Mouse (Mus musculus) myocyte (in vitro differentiated cells): ENCODE measurements at regions not wholly inside any gene's neighbourhood (a gene's known extent, or its start where the extent isn't known, plus 50 kb on each side); places are given as distances from the start of the nearest gene placed in this dataset.

ENCODE experiments used
- H3K27me3 ChIP-seq: one replicate; pipeline ENCODE4 v1.6.1; 2011; ENCODE audit not compliant: control insufficient read depth, insufficient read depth, insufficient read length
- H3K36me3 ChIP-seq: one replicate; pipeline ENCODE4 v1.6.1; 2011; ENCODE audit not compliant: control insufficient read depth, insufficient read depth
- H3K4me2 ChIP-seq: one replicate; pipeline ENCODE4 v1.6.1; 2011; ENCODE audit warnings: low read depth, control low read depth
- H3K4me3 ChIP-seq: one replicate; pipeline ENCODE4 v1.5.1; 2011; ENCODE audit warnings: mild to moderate bottlenecking, control low read depth, moderate library complexity
- H3K79me2 ChIP-seq: one replicate; pipeline ENCODE4 v1.6.1; 2011; ENCODE audit not compliant: control insufficient read depth, insufficient read depth
- H3ac ChIP-seq: one replicate; pipeline ENCODE4 v1.6.1; 2011; ENCODE audit not compliant: control insufficient read depth, insufficient read length
- CEBPB ChIP-seq: IDR thresholded peaks from 2 replicates; pipeline ENCODE4 v1.6.1; 2011; ENCODE audit warnings: mild to moderate bottlenecking, moderate library complexity; ENCODE audit not compliant: poor library complexity, insufficient read depth, severe bottlenecking
- E2F4 ChIP-seq: IDR thresholded peaks from one replicate; pipeline ENCODE4 v1.6.1; 2011; ENCODE audit warnings: mild to moderate bottlenecking, control low read depth, moderate library complexity; ENCODE audit not compliant: insufficient read depth
- MAX ChIP-seq: IDR thresholded peaks from one replicate; pipeline ENCODE4 v1.6.1; 2011; ENCODE audit warnings: low read depth, mild to moderate bottlenecking, control low read depth
- MYOD1 ChIP-seq, 3 experiments: IDR thresholded peaks; one replicate each; pipeline ENCODE4 v1.6.1; 2011; ENCODE audit warnings: control low read depth in 2 of 3, low read depth in 2 of 3, mild to moderate bottlenecking in 2 of 3, moderate library complexity in 1 of 3; ENCODE audit not compliant: insufficient read length in 2 of 3, control insufficient read depth in 1 of 3
- MYOG ChIP-seq, 3 experiments: IDR thresholded peaks; one replicate each; pipeline ENCODE4 v1.6.1; 2011; ENCODE audit warnings: control low read depth in 2 of 3, low read depth in 2 of 3, mild to moderate bottlenecking in 2 of 3; ENCODE audit not compliant: insufficient read length in 2 of 3, control insufficient read depth in 1 of 3, insufficient read depth in 1 of 3
- POLR2A ChIP-seq: IDR thresholded peaks from one replicate; pipeline ENCODE4 v1.6.1; 2011; ENCODE audit warnings: low read depth, mild to moderate bottlenecking, control low read depth, moderate library complexity; ENCODE audit not compliant: insufficient read length
- POLR2AphosphoS2 ChIP-seq: IDR thresholded peaks from one replicate; pipeline ENCODE4 v1.6.1; 2011; ENCODE audit warnings: low read depth, control low read depth; ENCODE audit not compliant: insufficient read length
- REST ChIP-seq: IDR thresholded peaks from one replicate; pipeline ENCODE4 v1.6.1; 2011; ENCODE audit warnings: mild to moderate bottlenecking, control low read depth, moderate library complexity; ENCODE audit not compliant: insufficient read depth, insufficient read length
- SRF ChIP-seq: IDR thresholded peaks from one replicate; pipeline ENCODE4 v1.6.1; 2011; ENCODE audit warnings: low read depth; ENCODE audit not compliant: control insufficient read depth, insufficient read length
- TCF12 ChIP-seq: IDR thresholded peaks from one replicate; pipeline ENCODE4 v1.6.1; 2011; ENCODE audit warnings: mild to moderate bottlenecking, control low read depth; ENCODE audit not compliant: poor library complexity, insufficient read depth, severe bottlenecking
- TCF3 ChIP-seq: IDR thresholded peaks from one replicate; pipeline ENCODE4 v1.6.1; 2011; ENCODE audit warnings: low read depth, control low read depth; ENCODE audit not compliant: insufficient read length
- USF1 ChIP-seq: IDR thresholded peaks from one replicate; pipeline ENCODE4 v1.6.1; 2011; ENCODE audit warnings: low read depth, mild to moderate bottlenecking, control low read depth, moderate library complexity

- Histone ChIP-seq H3K4me2 (no peak overlapping the region), H3ac (no peak overlapping the region), H3K27me3 (peaks cover 15% of the 10 kb centered on the region), H3K36me3 (no peaks in the 10 kb centered on the region), H3K4me3 (no peak overlapping the region), H3K79me2 (no peaks in the 10 kb centered on the region)
- TF ChIP-seq POLR2AphosphoS2 (no peak), POLR2A (no peak), TCF12 (no peak), MAX (no peak), USF1 (no peak), SRF (no peak), REST (no peak), E2F4 (no peak), TCF3 (no peak), MYOG (IDR thresholded peaks at IDR 0.05; ENCODE audit: control insufficient read depth in 1 of 3, insufficient read depth in 1 of 3, insufficient read length in 2 of 3, low read depth in 2 of 3) (no peak), CEBPB (no peak), MYOD1 (IDR thresholded peaks at IDR 0.05; ENCODE audit: control insufficient read depth in 1 of 3, insufficient read length in 2 of 3, low read depth in 2 of 3) (no peak)
These were observed 216.7 kb downstream of the Uaca start for GRCm38 (mm10) chr9:61011066-61011465.

GRCm38 (mm10) chr9:61012771-61013540 is 218.6 kb downstream of the Uaca start:
- H3K4me3 ChIP-seq = no peak overlapping the region
- H3K79me2 ChIP-seq = no peaks in the 10 kb centered on the region
- peak overlapping the region; percentile 31 for H3K4me2 ChIP-seq
- no peak overlapping the region for H3ac ChIP-seq
- H3K27me3 ChIP-seq = peaks cover 17% of the 10 kb centered on the region
- no peaks in the 10 kb centered on the region for H3K36me3 ChIP-seq
- TF ChIP-seq E2F4 (no peak), USF1 (no peak), TCF12 (peak; percentile 79), REST (no peak), POLR2A (no peak), SRF (no peak), MAX (no peak), CEBPB (0 out of 2 replicates have a peak, but pooled peaks have one; percentile 7), MYOD1 (IDR thresholded peaks at IDR 0.05; ENCODE audit: control insufficient read depth in 1 of 3, insufficient read length in 2 of 3, low read depth in 2 of 3) (peak; percentile 48 to 82 (median 78)), POLR2AphosphoS2 (no peak), MYOG (IDR thresholded peaks at IDR 0.05; ENCODE audit: control insufficient read depth in 1 of 3, insufficient read depth in 1 of 3, insufficient read length in 2 of 3, low read depth in 2 of 3) (peak; percentile 74 to 92 (median 87)), TCF3 (no peak)

- H3K79me2 ChIP-seq = no peaks in the 10 kb centered on the region
- no peak overlapping the region for H3K4me3 ChIP-seq
- TF ChIP-seq REST (no peak), POLR2A (no peak), MYOD1 (IDR thresholded peaks at IDR 0.05; ENCODE audit: control insufficient read depth in 1 of 3, insufficient read length in 2 of 3, low read depth in 2 of 3) (no peak), MAX (no peak), USF1 (no peak), MYOG (IDR thresholded peaks at IDR 0.05; ENCODE audit: control insufficient read depth in 1 of 3, insufficient read depth in 1 of 3, insufficient read length in 2 of 3, low read depth in 2 of 3) (no peak)
- peaks cover 24% of the 10 kb centered on the region for H3K27me3 ChIP-seq
- no peak overlapping the region for H3ac ChIP-seq
- no peaks in the 10 kb centered on the region for H3K36me3 ChIP-seq
- no peak overlapping the region for H3K4me2 ChIP-seq
These were observed 219.8 kb downstream of the Uaca start for GRCm38 (mm10) chr9:61014151-61014550.

- Histone ChIP-seq H3K27me3 (peaks cover 16% of the 10 kb centered on the region), H3K4me3 (no peak overlapping the region), H3ac (no peak overlapping the region), H3K4me2 (no peak overlapping the region), H3K36me3 (no peaks in the 10 kb centered on the region), H3K79me2 (no peaks in the 10 kb centered on the region)
- TF ChIP-seq REST (no peak), MYOG (IDR thresholded peaks at IDR 0.05; ENCODE audit: control insufficient read depth in 1 of 3, insufficient read depth in 1 of 3, insufficient read length in 2 of 3, low read depth in 2 of 3) (peak in 1 of 3 experiments; percentile 5)
These were observed 221.1 kb downstream of the Uaca start for GRCm38 (mm10) chr9:61015374-61015890.

GRCm38 (mm10) chr9:61016673-61017072 is 222.3 kb downstream of the Uaca start:
- Histone ChIP-seq H3K4me2 (peak overlapping the region; percentile 65), H3ac (no peak overlapping the region), H3K79me2 (no peaks in the 10 kb centered on the region), H3K4me3 (no peak overlapping the region), H3K36me3 (no peaks in the 10 kb centered on the region), H3K27me3 (peaks cover 21% of the 10 kb centered on the region)
- TF ChIP-seq E2F4 (no peak), TCF3 (no peak), MYOD1 (IDR thresholded peaks at IDR 0.05; ENCODE audit: control insufficient read depth in 1 of 3, insufficient read length in 2 of 3, low read depth in 2 of 3) (no peak), CEBPB (no peak), USF1 (no peak), SRF (no peak), POLR2AphosphoS2 (no peak), TCF12 (no peak), POLR2A (no peak), MAX (no peak), MYOG (IDR thresholded peaks at IDR 0.05; ENCODE audit: control insufficient read depth in 1 of 3, insufficient read depth in 1 of 3, insufficient read length in 2 of 3, low read depth in 2 of 3) (no peak), REST (no peak)
